Mouse (Mus musculus) MEL (cell line): ENCODE data around the gene Prkci.

Experiments used
- CTCF ChIP-seq, 3 experiments: IDR thresholded peaks in 2 of 3; conservative IDR thresholded peaks in 1 of 3; 2 replicates each; pipeline ENCODE4 v1.5.1; 2011 to 2012; ENCODE audit warnings: low read length in 3 of 3, low read depth in 2 of 3, mild to moderate bottlenecking in 2 of 3, improper control_type of control experiment in 1 of 3, inconsistent platforms in 1 of 3, mixed read lengths in 1 of 3, moderate library complexity in 1 of 3; ENCODE audit not compliant: control insufficient read depth in 1 of 3, insufficient read depth in 1 of 3, poor library complexity in 1 of 3, severe bottlenecking in 1 of 3
- HCFC1 ChIP-seq: IDR thresholded peaks from 2 replicates; pipeline ENCODE4 v1.6.1; 2012; ENCODE audit warnings: low read depth, mild to moderate bottlenecking, inconsistent platforms, low read length, improper control_type of control experiment, moderate library complexity
- POLR2A ChIP-seq, 2 experiments: IDR thresholded peaks; 2 replicates each; pipeline ENCODE4 v1.6.1; 2011 to 2012; ENCODE audit warnings: low read length in 2 of 2, mild to moderate bottlenecking in 2 of 2, control low read depth in 1 of 2, improper control_type of control experiment in 1 of 2, low read depth in 1 of 2, moderate library complexity in 1 of 2; ENCODE audit not compliant: control insufficient read depth in 1 of 2, insufficient read depth in 1 of 2, poor library complexity in 1 of 2
- USF2 ChIP-seq, 2 experiments: IDR thresholded peaks; 2 replicates each; pipeline ENCODE4 v1.6.1; 2011 to 2012; ENCODE audit warnings: improper control_type of control experiment in 2 of 2, low read length in 2 of 2, borderline replicate concordance in 1 of 2, inconsistent platforms in 1 of 2, low read depth in 1 of 2, mild to moderate bottlenecking in 1 of 2; ENCODE audit not compliant: insufficient read depth in 1 of 2
- ZC3H11A ChIP-seq: IDR thresholded peaks from 2 replicates; pipeline ENCODE4 v1.6.1; 2012; ENCODE audit warnings: low read depth, mild to moderate bottlenecking, inconsistent platforms, low read length, improper control_type of control experiment
- ZNF384 ChIP-seq: IDR thresholded peaks from 2 replicates; pipeline ENCODE4 v1.6.1; 2012; ENCODE audit warnings: low read depth, mild to moderate bottlenecking, inconsistent platforms, low read length, improper control_type of control experiment

- TF ChIP-seq CTCF (IDR thresholded peaks at IDR 0.05 in 2 of 3, conservative IDR thresholded peaks at IDR 0.05 in 1 of 3; ENCODE audit: control insufficient read depth in 1 of 3, insufficient read depth in 1 of 3, low read depth in 2 of 3, low read length in 3 of 3, poor library complexity in 1 of 3, severe bottlenecking in 1 of 3), result no peak
- no peak for TF ChIP-seq USF2 (IDR thresholded peaks at IDR 0.05; ENCODE audit: borderline replicate concordance in 1 of 2, insufficient read depth in 1 of 2, low read depth in 1 of 2, low read length in 2 of 2)
- TF ChIP-seq POLR2A (IDR thresholded peaks at IDR 0.05; ENCODE audit: control insufficient read depth in 1 of 2, insufficient read depth in 1 of 2, low read depth in 1 of 2, low read length in 2 of 2, poor library complexity in 1 of 2), result no peak
- TF ChIP-seq ZC3H11A, result no peak
- no peak for TF ChIP-seq ZNF384
- TF ChIP-seq HCFC1, result no peak
These were observed 3.4 kb upstream of the Prkci start for GRCm38 (mm10) chr3:30992161-30992560.
